Mouse (Mus musculus): ENCODE results near the gene Adgb. TPM values are rescaled to one million over a fixed set of nuclear protein-coding genes. Genes with fewer than 3 reads are reported as not detected.
A peak's percentile ranks its signal among the peaks of the same experiment; 100 is the strongest.

Gene Adgb
- polyA plus RNA-seq, 1 experiment from 2014 or later = 0.39 TPM

DNA sequence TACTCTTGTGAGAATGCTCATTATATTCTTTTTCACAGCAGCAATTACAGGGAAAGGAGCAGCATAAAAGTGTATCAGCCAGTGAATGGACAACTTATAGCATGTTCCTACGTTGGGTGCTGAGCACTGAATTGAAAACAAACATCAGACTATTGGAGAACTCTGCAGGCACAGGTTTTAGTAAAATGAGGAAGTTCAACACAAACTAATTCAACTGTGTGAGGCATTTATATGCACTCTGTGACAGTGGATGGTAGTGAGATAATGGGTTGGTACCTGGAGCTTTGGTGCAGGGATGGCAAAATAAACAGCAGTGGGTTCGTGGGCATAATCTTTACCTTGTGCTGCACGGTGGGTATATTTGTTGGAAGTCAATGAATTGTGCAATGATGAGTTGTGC is 121.6 kb downstream of the Adgb start:
- WGBS (ENCODE audit: insufficient replicate concordance) = 51% methylated on average over 3 of the region's 3 CpGs
- H3K4me2 ChIP-seq = no peak overlapping the region
- no peaks in the 10 kb centered on the region for H3K36me3 ChIP-seq (replicated peaks)
- H3K9ac ChIP-seq = no peak overlapping the region
- no peak overlapping the region for H3K27ac ChIP-seq (replicated peaks)
- H3K9me3 ChIP-seq (replicated peaks) = no peaks in the 10 kb centered on the region
- no peaks in the 10 kb centered on the region for H3K4me1 ChIP-seq (replicated peaks)
- H3K4me3 ChIP-seq (replicated peaks) = no peak overlapping the region
- no peaks in the 10 kb centered on the region for H3K27me3 ChIP-seq
- ATAC-seq (ENCODE audit: insufficient read depth) = no peak

GRCm38 (mm10) chr10:10343930-10344329 is 128.2 kb downstream of the Adgb start:
- Histone ChIP-seq H3K4me3 (replicated peaks) (no peak overlapping the region), H3K9ac (no peak overlapping the region), H3K4me2 (no peak overlapping the region), H3K4me1 (replicated peaks) (no peaks in the 10 kb centered on the region), H3K9me3 (replicated peaks) (no peaks in the 10 kb centered on the region), H3K36me3 (replicated peaks) (no peaks in the 10 kb centered on the region), H3K27me3 (no peaks in the 10 kb centered on the region), H3K27ac (replicated peaks) (no peak overlapping the region)
- WGBS (ENCODE audit: insufficient replicate concordance) = 68% methylated on average over 3 of the region's 3 CpGs
- ATAC-seq (ENCODE audit: insufficient read depth) = no peak

DNA sequence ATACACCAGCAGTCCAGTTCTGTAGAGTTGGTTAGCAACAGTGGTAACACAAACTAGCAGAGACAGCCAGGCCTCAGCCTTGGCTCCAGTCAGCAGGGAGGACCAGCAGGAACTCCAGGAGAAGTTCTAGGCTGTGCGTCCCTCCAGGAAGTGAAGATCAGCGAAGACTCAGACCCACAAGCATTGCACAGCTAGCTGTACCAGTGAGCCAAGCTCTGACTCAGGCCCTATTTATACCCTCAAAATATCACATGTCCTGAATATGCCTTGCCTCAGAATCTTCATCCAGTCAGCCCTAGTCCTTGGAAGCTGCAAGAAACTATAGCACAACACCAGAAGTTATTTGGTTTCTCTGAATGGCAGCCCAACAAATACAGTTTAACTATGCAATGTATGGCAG is 146.6 kb downstream of the Adgb start:
- Histone ChIP-seq H3K27ac (replicated peaks) (no peak overlapping the region), H3K4me2 (no peak overlapping the region), H3K27me3 (no peaks in the 10 kb centered on the region; the same call in 1 of the 2 replicates), H3K4me1 (replicated peaks) (no peaks in the 10 kb centered on the region), H3K9me3 (replicated peaks) (no peaks in the 10 kb centered on the region), H3K9ac (no peak overlapping the region), H3K36me3 (replicated peaks) (no peaks in the 10 kb centered on the region), H3K4me3 (replicated peaks) (no peak overlapping the region)
- WGBS (ENCODE audit: insufficient replicate concordance) = 48% methylated on average over 2 of the region's 2 CpGs
- ATAC-seq (ENCODE audit: insufficient read depth) = no peak

DNA sequence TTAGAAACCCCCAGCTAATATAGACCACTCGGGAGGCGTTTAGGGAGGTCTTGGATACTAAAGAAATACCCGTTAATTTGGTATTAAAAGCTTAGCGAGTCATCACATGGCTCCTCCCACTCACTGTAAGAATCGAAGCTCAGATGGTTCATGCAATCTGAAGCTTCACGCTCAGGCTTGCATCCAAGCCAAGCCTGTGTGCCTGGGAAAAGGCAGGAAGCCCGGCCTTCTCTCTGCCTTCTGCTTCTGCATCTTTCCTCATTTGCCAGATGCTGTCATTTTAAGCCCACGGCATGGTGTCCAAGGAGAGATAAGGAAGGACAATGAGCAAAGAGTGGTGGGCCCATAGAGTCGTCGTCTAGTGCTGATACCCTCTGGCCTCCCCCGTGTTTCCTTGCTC is 149.2 kb downstream of the Adgb start:
- no peak overlapping the region for H3K4me2 ChIP-seq
- H3K27ac ChIP-seq (replicated peaks) = no peak overlapping the region
- 60% methylated on average over 11 of the region's 11 CpGs for WGBS (ENCODE audit: insufficient replicate concordance)
- H3K27me3 ChIP-seq = no peaks in the 10 kb centered on the region; the same call in 1 of the 2 replicates
- H3K9me3 ChIP-seq (replicated peaks) = no peaks in the 10 kb centered on the region
- no peak for ATAC-seq (ENCODE audit: insufficient read depth)
- no peak overlapping the region for H3K4me3 ChIP-seq (replicated peaks)
- H3K36me3 ChIP-seq (replicated peaks) = no peaks in the 10 kb centered on the region
- no peaks in the 10 kb centered on the region for H3K4me1 ChIP-seq (replicated peaks)
- no peak overlapping the region for H3K9ac ChIP-seq

DNA sequence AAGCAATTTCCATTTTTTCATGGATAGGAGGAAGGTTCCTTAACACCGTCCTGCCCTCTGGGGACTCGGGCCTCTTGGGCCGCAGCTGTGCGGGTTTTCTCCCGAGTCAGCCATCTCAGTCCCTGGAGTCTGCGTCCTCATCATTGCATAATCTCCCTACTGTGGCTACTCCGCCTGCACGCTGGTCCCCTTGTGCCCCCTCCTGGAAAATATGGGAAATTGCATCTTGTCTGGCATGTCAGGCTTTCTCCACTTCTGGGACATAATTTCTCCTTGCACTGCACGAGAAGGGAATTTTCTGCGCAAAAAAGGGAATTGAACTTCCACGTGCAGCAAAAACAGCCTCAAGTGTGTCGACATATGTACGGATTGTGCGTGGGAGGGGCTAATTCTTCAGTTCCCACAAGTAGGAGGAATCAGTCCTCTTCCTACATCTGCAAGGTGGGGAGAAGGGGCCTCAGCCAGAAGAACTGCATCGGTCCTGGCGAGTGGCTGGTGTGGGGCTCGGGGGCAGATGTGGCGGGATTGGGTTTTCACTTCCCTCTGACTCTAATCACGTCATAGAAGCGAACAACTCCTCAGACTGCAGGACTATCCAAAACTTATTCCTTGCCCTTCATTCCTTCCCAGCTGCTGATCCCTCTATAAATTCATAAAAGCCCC is 150.9 kb downstream of the Adgb start:
- Histone ChIP-seq H3K4me3 (replicated peaks) (no peak overlapping the region), H3K9me3 (replicated peaks) (no peaks in the 10 kb centered on the region), H3K4me2 (peak overlapping the region; percentile 41), H3K9ac (no peak overlapping the region), H3K4me1 (replicated peaks) (no peaks in the 10 kb centered on the region), H3K27me3 (no peaks in the 10 kb centered on the region; the same call in 1 of the 2 replicates), H3K36me3 (replicated peaks) (no peaks in the 10 kb centered on the region), H3K27ac (replicated peaks) (no peak overlapping the region)
- 2% methylated on average over 20 of the region's 20 CpGs for WGBS (ENCODE audit: insufficient replicate concordance)
- ATAC-seq (ENCODE audit: insufficient read depth) = peak; percentile 61

DNA sequence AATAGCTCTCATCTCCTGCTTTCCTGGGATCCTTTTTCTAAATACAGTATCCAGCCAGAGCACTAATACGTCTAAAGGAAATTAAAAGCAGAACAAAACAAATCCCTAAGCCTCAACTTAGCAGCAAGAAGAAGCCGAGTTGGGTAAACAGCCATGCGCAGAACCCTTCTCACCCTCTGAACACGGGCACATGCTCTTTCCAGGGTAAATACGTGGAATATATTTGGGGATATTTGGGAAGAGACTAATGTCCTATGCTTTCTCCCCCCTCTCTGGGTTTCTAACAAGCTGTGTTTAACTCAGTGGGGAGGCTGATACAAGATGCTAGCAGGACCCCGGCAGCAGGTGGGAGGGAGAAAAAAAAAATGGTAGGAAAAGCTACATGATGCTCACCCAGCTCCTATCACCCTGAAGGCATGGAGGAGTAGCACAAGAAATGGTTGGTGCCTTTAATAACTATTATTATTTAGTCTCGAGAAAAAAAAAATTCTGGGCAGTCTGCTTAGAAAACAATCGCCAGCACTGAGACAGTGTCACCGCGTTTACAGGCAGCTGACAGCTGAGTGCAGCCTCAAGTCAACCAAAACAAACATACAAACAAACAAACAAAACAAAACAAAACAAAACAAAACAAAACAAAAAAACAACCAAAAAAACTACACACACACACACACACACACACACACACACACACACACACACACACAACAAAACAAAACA is 151.6 kb downstream of the Adgb start:
- peak overlapping the region; percentile 41 for H3K4me2 ChIP-seq
- H3K9ac ChIP-seq = no peak overlapping the region
- H3K36me3 ChIP-seq (replicated peaks) = no peaks in the 10 kb centered on the region
- ATAC-seq (ENCODE audit: insufficient read depth) = no peak
- H3K9me3 ChIP-seq (replicated peaks) = no peaks in the 10 kb centered on the region
- WGBS (ENCODE audit: insufficient replicate concordance) = 60% methylated on average over 10 of the region's 10 CpGs
- H3K27ac ChIP-seq (replicated peaks) = no peak overlapping the region
- no peak overlapping the region for H3K4me3 ChIP-seq (replicated peaks)
- H3K4me1 ChIP-seq (replicated peaks) = no peaks in the 10 kb centered on the region
- no peaks in the 10 kb centered on the region; the same call in 1 of the 2 replicates for H3K27me3 ChIP-seq

- Histone ChIP-seq H3K9me3 (replicated peaks) (no peaks in the 10 kb centered on the region), H3K27ac (replicated peaks) (no peak overlapping the region), H3K4me2 (no peak overlapping the region), H3K27me3 (no peaks in the 10 kb centered on the region), H3K36me3 (replicated peaks) (no peaks in the 10 kb centered on the region), H3K4me3 (replicated peaks) (no peak overlapping the region), H3K9ac (no peak overlapping the region), H3K4me1 (replicated peaks) (no peaks in the 10 kb centered on the region)
- WGBS (ENCODE audit: insufficient replicate concordance) = 65% methylated on average over 3 of the region's 3 CpGs
- ATAC-seq (ENCODE audit: insufficient read depth) = no peak
These were observed 154.0 kb downstream of the Adgb start for GRCm38 (mm10) chr10:10318086-10318485.

DNA sequence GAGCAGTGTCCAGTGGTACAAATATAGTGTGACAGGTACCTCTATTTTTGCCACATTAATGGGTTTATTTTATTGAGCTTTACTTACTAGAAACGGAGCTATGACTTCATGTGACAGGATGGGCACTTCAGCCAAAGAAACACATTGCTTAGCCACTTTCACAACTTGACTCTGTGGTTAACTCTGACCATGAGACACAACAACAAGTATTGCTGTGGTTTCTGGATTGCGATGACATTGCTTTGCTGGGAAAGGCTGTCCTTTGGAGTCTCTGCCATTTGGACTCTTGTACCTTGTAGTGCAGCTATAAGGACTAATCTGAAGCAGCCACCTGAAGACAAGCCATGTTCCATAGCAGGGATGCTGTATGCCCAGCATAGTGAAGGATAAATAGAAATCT is 156.5 kb downstream of the Adgb start:
- Histone ChIP-seq H3K4me2 (no peak overlapping the region), H3K27ac (replicated peaks) (no peak overlapping the region), H3K9ac (no peak overlapping the region), H3K4me3 (replicated peaks) (no peak overlapping the region), H3K27me3 (no peaks in the 10 kb centered on the region), H3K9me3 (replicated peaks) (no peaks in the 10 kb centered on the region), H3K36me3 (replicated peaks) (no peaks in the 10 kb centered on the region), H3K4me1 (replicated peaks) (no peaks in the 10 kb centered on the region)
- no peak for ATAC-seq (ENCODE audit: insufficient read depth)
- WGBS (ENCODE audit: insufficient replicate concordance) = 46% methylated on average over 2 of the region's 2 CpGs

- 61% methylated on average over 5 of the region's 5 CpGs for WGBS (ENCODE audit: insufficient replicate concordance)
- no peak overlapping the region for H3K27ac ChIP-seq (replicated peaks)
- H3K4me1 ChIP-seq (replicated peaks) = no peaks in the 10 kb centered on the region
- H3K4me2 ChIP-seq = no peak overlapping the region
- ATAC-seq (ENCODE audit: insufficient read depth) = no peak
- no peak overlapping the region for H3K4me3 ChIP-seq (replicated peaks)
- H3K27me3 ChIP-seq = no peaks in the 10 kb centered on the region
- no peaks in the 10 kb centered on the region for H3K9me3 ChIP-seq (replicated peaks)
- H3K9ac ChIP-seq = no peak overlapping the region
- H3K36me3 ChIP-seq (replicated peaks) = no peaks in the 10 kb centered on the region
These were observed 157.6 kb downstream of the Adgb start for GRCm38 (mm10) chr10:10314521-10314920.

DNA sequence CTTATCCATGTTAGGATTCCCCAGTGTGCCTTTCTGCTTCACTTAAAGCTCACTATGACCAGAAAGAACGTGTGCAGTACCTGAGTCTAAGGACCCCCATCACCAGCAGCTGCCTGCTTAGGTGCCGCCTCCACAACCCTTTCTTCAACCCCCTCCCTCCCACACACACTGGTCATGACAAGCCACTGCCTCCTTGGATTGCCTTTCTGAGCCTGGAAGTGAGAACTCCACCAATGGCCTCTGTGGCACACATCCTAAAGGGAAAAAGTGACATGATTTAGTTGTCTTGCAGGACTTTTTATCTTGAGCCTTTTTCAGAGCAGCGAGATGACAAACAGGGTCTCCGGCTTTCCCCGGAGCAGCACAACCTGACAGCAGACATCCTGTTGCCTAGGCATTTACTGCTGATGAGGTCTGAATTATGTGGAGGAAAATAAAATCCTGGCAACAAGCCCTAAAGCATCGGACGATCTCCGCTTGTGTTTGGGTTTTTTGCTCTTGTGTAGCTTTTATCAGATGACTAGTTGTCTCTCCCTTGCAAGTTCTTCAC is 162.2 kb downstream of the Adgb start:
- no peaks in the 10 kb centered on the region for H3K9me3 ChIP-seq (replicated peaks)
- H3K27me3 ChIP-seq = no peaks in the 10 kb centered on the region
- H3K4me1 ChIP-seq (replicated peaks) = no peaks in the 10 kb centered on the region
- H3K36me3 ChIP-seq (replicated peaks) = no peaks in the 10 kb centered on the region
- WGBS (ENCODE audit: insufficient replicate concordance) = 75% methylated on average over 8 of the region's 8 CpGs
- H3K4me2 ChIP-seq = no peak overlapping the region
- no peak for ATAC-seq (ENCODE audit: insufficient read depth)
- no peak overlapping the region for H3K9ac ChIP-seq
- H3K27ac ChIP-seq (replicated peaks) = no peak overlapping the region
- H3K4me3 ChIP-seq (replicated peaks) = no peak overlapping the region

- H3K9me3 ChIP-seq (replicated peaks) = no peaks in the 10 kb centered on the region
- no peak overlapping the region for H3K4me3 ChIP-seq (replicated peaks)
- WGBS (ENCODE audit: insufficient replicate concordance) = 68% methylated on average over 4 of the region's 4 CpGs
- no peak overlapping the region for H3K27ac ChIP-seq (replicated peaks)
- H3K27me3 ChIP-seq = no peaks in the 10 kb centered on the region
- no peak for ATAC-seq (ENCODE audit: insufficient read depth)
- no peaks in the 10 kb centered on the region for H3K36me3 ChIP-seq (replicated peaks)
- no peak overlapping the region for H3K4me2 ChIP-seq
- H3K9ac ChIP-seq = no peak overlapping the region
- H3K4me1 ChIP-seq (replicated peaks) = no peaks in the 10 kb centered on the region
These were observed 163.1 kb downstream of the Adgb start for GRCm38 (mm10) chr10:10309056-10309455.
